Mouse (Mus musculus): ENCODE data around the gene Tbc1d10b. TPM values are rescaled to one million over a fixed set of nuclear protein-coding genes. Genes with fewer than 3 reads are reported as not detected.
"Not testable (repeated sequence)": the region's sequence is repeated elsewhere in the genome, so short reads cannot be mapped to it uniquely, and the experiment has no call there.

The Tbc1d10b gene
- total RNA-seq, 1 experiment from 2014 or later = 36.4 TPM

DNA sequence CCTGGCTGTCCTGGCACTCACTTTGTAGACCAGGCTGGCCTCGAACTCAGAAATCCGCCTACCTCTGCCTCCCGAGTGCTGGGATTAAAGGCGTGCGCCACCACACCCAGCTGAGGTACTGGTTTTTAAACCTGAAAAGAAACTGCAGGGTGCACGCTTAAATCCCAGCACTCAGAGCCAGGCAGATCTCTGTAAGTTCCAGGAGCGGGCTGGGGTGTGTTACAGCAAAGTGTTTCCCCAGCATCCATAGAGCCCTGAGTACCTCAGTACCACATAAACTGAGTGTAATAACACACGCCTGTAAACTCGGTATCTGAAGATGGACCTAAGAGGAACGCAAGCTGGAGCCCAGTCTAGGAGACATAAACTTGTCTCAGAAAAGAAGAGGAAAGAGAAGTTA lies 20.9 kb downstream of the Tbc1d10b start:
- ATAC-seq (replicated peaks in 1 of 2; ENCODE audit: insufficient read depth in 1 of 2, low FRiP score in 2 of 2, low TSS enrichment in 1 of 2, low read depth in 1 of 2, poor library complexity in 2 of 2, severe bottlenecking in 2 of 2) = no peak

DNA sequence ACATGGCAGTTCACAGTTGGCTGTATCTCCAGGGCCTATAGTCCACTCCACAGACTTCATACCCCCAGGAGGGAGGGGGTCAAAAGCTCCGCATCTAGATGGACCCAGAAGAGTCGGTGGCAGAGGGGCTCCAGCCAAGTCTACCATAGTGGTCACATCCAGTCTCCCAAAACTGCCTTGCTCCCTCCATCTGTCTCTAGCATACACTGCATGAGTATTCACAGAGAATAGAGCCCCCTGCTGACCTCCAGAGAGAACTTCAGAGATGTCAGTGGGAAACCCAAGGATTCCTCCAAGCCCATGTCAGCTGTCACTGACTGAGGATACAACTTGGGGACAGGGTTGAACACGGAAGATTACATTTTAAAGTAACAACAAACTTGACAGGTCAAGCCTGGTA lies 22.7 kb downstream of the Tbc1d10b start:
- peak in 1 of 2 experiments; percentile 57; a peak in 2 of 4 replicates for ATAC-seq (replicated peaks in 1 of 2; ENCODE audit: insufficient read depth in 1 of 2, low FRiP score in 2 of 2, low TSS enrichment in 1 of 2, low read depth in 1 of 2, poor library complexity in 2 of 2, severe bottlenecking in 2 of 2)

- no peak for ATAC-seq (replicated peaks in 1 of 2; ENCODE audit: insufficient read depth in 1 of 2, low FRiP score in 2 of 2, low TSS enrichment in 1 of 2, low read depth in 1 of 2, poor library complexity in 2 of 2, severe bottlenecking in 2 of 2)
These were observed 23.5 kb downstream of the Tbc1d10b start for GRCm38 (mm10) chr7:127184720-127185119.

DNA sequence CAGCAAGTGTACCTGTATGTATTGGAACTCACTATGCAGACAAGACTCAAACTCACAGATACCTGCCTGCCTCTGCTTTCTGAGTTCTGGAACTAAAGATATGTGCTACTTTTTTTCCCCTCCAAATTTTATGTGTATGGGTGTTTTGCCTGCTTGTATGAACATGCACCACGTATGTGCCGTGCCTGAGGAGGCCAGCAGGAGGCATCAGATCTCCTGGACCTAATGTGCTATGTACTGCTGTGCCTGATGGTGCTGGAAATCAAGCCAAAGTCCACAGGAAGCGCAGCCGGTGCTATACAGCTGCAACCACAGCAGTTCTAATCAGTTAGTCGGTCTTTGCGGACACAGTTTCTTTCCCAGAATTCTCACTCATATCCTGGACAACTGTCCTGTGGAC lies 24.4 kb downstream of the Tbc1d10b start:
- no peak for ATAC-seq (replicated peaks in 1 of 2; ENCODE audit: insufficient read depth in 1 of 2, low FRiP score in 2 of 2, low TSS enrichment in 1 of 2, low read depth in 1 of 2, poor library complexity in 2 of 2, severe bottlenecking in 2 of 2)

- ATAC-seq (replicated peaks in 1 of 2; ENCODE audit: insufficient read depth in 1 of 2, low FRiP score in 2 of 2, low TSS enrichment in 1 of 2, low read depth in 1 of 2, poor library complexity in 2 of 2, severe bottlenecking in 2 of 2) = no peak
These were observed 24.9 kb downstream of the Tbc1d10b start for GRCm38 (mm10) chr7:127183345-127183744.

DNA sequence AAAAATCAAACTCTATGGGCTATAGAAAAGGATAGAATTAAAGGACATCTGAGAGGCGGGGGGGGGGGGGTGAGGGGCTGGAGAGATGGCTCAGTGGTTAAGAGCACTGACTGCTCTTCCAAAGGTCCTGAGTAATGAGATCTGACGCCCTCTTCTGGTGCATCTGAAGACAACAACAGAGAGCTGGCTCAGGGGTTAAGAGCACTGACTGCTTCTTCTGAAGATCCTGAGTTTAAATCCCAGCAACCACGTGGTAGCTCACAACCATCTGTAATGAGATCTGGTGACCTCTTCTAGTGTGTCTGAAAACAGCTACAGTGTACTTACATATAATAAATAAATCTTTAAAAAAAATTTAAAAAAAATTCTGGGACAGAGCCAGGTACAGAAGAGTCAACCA lies 26.5 kb downstream of the Tbc1d10b start:
- ATAC-seq (replicated peaks in 1 of 2; ENCODE audit: insufficient read depth in 1 of 2, low FRiP score in 2 of 2, low TSS enrichment in 1 of 2, low read depth in 1 of 2, poor library complexity in 2 of 2, severe bottlenecking in 2 of 2) = not testable (repeated sequence)

DNA sequence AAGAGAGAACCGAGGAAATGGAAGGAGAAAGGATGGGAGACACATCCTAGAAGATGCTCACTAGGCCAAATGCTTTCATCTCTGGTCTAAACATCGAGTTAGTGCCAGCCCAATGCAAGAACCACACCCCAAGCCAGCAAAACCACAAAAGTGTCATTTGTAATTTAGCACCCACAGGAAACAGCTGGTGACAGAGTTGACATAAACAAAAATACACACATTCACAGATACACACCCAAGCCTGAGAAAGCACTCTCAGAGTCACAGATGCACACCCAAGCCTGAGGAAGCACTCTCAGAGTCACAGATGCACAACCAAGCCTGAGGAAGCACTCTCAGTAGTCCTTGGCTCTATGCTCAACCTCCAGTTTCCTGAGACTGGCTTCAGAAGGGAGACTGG lies 27.5 kb downstream of the Tbc1d10b start:
- ATAC-seq (replicated peaks in 1 of 2; ENCODE audit: insufficient read depth in 1 of 2, low FRiP score in 2 of 2, low TSS enrichment in 1 of 2, low read depth in 1 of 2, poor library complexity in 2 of 2, severe bottlenecking in 2 of 2) = peak in 1 of 2 experiments; percentile 38; a peak in 3 of 4 replicates

DNA sequence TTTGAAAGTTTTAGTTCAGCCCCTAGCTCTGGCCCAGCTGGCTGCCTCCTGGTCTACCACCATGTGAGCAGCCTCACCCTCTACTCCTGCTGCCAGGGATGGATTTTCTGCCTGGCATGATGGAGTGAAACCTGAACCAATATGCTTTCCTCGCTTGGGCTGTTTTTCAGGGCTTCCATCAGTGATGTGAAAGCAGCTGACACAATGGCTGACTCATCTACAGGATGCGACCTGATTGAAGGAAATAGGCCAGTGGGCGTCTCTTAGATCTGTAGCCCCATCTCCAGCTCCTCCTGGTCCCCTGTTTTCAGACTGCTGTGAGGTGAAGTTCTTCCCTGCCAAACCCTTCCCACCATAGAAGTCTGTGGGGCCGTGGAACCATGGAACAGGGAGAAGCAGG lies 31.3 kb downstream of the Tbc1d10b start:
- ATAC-seq (replicated peaks in 1 of 2; ENCODE audit: insufficient read depth in 1 of 2, low FRiP score in 2 of 2, low TSS enrichment in 1 of 2, low read depth in 1 of 2, poor library complexity in 2 of 2, severe bottlenecking in 2 of 2) = no peak

DNA sequence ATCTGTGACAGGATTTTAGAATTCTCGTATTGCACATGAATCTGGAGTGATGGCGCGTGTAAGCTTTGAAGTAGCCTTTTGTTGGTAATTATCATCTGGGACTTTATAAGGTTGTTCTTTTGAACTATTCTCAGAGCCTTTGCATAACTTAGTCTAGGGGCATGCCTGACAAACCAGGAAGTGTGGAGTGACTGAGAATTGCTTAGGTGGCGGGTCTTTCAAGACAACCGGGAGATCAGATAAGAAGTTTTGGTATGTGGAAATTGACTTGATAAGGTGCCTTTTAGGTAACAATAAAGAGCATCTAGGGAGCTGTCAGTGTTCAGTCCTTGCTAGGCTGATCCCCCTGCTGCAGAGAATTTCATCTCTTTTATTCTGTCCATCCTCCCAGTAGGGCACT lies 41.8 kb downstream of the Tbc1d10b start:
- no peak for ATAC-seq (replicated peaks in 1 of 2; ENCODE audit: insufficient read depth in 1 of 2, low FRiP score in 2 of 2, low TSS enrichment in 1 of 2, low read depth in 1 of 2, poor library complexity in 2 of 2, severe bottlenecking in 2 of 2)

DNA sequence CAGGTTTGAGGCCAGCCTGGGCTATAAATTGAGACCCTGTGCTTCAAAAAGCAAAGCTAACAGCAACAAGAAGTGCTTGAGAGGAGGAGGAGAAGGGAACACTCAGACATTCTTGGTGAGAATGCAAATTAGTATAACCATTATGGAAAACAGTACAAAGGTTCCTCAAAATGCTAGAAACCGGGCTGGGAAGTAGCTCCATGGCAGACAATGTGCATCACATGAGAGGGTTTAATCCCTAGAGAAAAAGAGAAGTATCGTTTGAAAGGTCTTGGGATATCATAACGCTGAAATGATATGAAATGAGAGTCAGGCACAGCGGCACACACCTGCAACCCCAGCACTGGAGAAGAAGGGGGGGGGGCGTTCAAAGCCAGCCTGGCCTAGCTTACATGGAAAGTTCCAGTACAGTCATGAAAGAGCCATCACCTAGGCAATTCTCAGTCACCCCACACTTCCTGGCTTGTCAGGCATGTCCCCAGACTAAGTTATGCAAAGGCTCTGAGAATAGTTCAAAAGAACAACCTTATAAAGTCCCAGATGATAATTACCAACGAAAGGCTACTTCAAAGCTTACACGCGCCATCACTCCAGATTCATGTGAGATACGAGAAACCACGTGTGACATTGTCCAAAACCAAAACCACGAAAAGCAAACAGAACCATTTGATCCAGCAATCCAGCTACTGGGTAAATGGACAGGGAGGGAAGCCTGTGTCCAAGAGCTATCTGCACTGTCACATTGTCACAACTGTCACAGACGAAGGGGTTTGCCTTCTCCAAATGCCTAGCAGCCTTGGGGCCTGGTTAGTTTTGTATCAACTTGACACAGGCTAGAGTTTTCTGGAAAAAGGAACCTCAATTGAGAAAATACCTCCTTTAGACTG lies 42.4 kb downstream of the Tbc1d10b start:
- ATAC-seq (replicated peaks in 1 of 2; ENCODE audit: insufficient read depth in 1 of 2, low FRiP score in 2 of 2, low TSS enrichment in 1 of 2, low read depth in 1 of 2, poor library complexity in 2 of 2, severe bottlenecking in 2 of 2) = no peak

GRCm38 (mm10) chr7:127164002-127164401 lies 44.3 kb downstream of the Tbc1d10b start:
- no peak for ATAC-seq (replicated peaks in 1 of 2; ENCODE audit: insufficient read depth in 1 of 2, low FRiP score in 2 of 2, low TSS enrichment in 1 of 2, low read depth in 1 of 2, poor library complexity in 2 of 2, severe bottlenecking in 2 of 2)

- no peak for ATAC-seq (replicated peaks in 1 of 2; ENCODE audit: insufficient read depth in 1 of 2, low FRiP score in 2 of 2, low TSS enrichment in 1 of 2, low read depth in 1 of 2, poor library complexity in 2 of 2, severe bottlenecking in 2 of 2)
These were observed 45.7 kb downstream of the Tbc1d10b start for GRCm38 (mm10) chr7:127162546-127162945.

DNA sequence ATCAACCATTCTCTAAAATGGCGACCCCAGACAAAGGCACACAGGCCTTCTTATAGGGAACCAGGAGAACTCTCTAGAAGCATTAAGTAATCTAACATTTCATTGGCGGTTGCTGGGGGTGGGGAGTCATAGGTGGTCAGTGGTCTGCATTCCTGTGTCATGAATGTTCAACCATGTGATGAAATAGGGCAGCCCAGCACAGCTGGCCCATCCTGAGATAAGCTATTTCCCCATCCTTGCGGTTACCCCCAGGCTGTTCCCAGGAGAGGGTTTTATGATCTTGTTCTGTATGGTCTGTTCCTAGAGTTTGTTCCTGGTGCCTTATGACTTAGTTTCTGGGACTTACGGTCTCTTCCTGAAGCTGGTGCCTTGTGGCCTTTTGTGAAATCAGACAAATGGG lies 50.7 kb downstream of the Tbc1d10b start:
- ATAC-seq (replicated peaks in 1 of 2; ENCODE audit: insufficient read depth in 1 of 2, low FRiP score in 2 of 2, low TSS enrichment in 1 of 2, low read depth in 1 of 2, poor library complexity in 2 of 2, severe bottlenecking in 2 of 2) = peak in 1 of 2 experiments; percentile 48; a peak in 1 of 4 replicates

DNA sequence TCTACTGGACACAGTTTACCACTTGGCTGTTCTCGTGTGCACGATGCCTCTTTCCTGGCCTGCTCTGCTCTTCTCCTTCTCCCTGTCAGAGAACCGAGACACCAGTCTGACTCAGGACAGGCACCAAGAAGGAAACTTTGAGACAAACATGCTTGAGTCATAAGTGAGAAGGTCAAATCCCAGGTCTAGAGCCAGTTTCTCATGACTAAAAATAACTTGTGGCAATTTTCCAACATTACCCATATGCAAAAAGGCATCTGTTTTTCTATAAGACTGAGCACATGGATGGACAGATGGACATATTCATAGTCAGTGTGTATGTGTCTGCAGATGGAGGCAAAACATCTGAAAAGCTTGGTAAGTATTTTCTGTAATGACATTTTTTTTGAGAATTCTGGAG lies 54.8 kb downstream of the Tbc1d10b start:
- ATAC-seq (replicated peaks in 1 of 2; ENCODE audit: insufficient read depth in 1 of 2, low FRiP score in 2 of 2, low TSS enrichment in 1 of 2, low read depth in 1 of 2, poor library complexity in 2 of 2, severe bottlenecking in 2 of 2) = no peak

DNA sequence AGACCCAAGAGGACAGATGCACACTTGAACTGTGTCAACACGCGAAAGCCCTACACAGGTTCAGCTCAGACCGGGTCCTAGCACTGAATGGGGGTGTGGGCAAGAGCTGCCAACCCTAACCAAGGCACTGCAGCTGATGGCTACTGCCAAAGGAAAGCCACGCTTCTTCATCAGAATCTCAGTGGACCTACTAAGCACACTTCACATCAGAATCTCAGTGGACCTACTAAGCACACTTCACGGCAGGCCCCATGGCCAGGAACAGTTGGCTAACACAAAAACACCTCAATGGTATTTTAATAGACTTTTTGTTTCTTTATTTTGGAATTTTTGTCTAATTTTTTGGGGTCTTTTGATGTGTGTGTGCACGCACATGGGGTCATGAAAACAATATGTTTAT lies 55.8 kb downstream of the Tbc1d10b start:
- no peak for ATAC-seq (replicated peaks in 1 of 2; ENCODE audit: insufficient read depth in 1 of 2, low FRiP score in 2 of 2, low TSS enrichment in 1 of 2, low read depth in 1 of 2, poor library complexity in 2 of 2, severe bottlenecking in 2 of 2)

DNA sequence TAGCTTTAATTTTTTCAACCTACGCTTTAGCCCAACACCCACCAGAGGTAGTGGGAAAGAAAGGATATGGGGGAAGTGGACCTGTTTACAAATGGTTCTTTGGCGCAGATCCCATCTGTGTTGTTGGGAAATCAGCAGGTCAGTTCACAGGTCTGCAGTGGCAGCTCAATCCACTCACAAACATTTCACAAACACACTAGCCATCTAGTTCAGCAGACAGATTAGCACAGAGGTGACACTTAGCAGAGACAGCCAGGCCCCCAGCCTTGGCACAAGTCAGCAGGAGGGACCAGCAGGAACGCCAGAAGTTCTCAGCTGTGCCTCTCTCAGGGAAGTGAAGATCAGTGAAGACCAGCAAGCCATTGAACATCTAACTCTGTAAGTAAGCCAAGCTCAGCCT lies 60.4 kb downstream of the Tbc1d10b start:
- ATAC-seq (replicated peaks in 1 of 2; ENCODE audit: insufficient read depth in 1 of 2, low FRiP score in 2 of 2, low TSS enrichment in 1 of 2, low read depth in 1 of 2, poor library complexity in 2 of 2, severe bottlenecking in 2 of 2) = no peak
